Comparison of ENCODE assay signal across 7 mouse cellular contexts in genomic region chr2:173453569-173454405, GRCm38 (mm10).
DNase-seq lines count a peak whose midpoint lies in the region; ATAC-seq lines count a peak whose summit lies in the region.

No protein-coding gene starts in this region.

- DNase-seq in midbrain, embryonic 10.5 days (ENCODE audit: low spot score), result peak; percentile 44
- peak; percentile 42 for DNase-seq in adrenal gland, adult 2 months
- DNase-seq in forebrain, embryonic 10.5 days (ENCODE audit: extremely low spot score, low spot score), result peak; percentile 33
- peak; percentile 67 for DNase-seq in kidney, postnatal 10 days
- peak; percentile 72 for DNase-seq in thymus, postnatal 25 days

- no peaks in the 10 kb centered on the region for H3K27me3 ChIP-seq in midbrain, embryonic 10.5 days (ENCODE audit: low read depth, poor library complexity, severe bottlenecking)
- H3K27me3 ChIP-seq in midbrain, embryonic 13.5 days, result no peaks in the 10 kb centered on the region
- H3K27me3 ChIP-seq in forebrain, embryonic 10.5 days (ENCODE audit: poor library complexity, severe bottlenecking), result no peaks in the 10 kb centered on the region

- no peak overlapping the region for H3K4me2 ChIP-seq in midbrain, embryonic 13.5 days (replicated peaks)

- ATAC-seq in midbrain, embryonic 13.5 days, result no peak
- peak; percentile 68 for ATAC-seq in megakaryocyte progenitor cell, adult 5-6 weeks (replicated peaks; ENCODE audit: poor library complexity)

- no peaks in the 10 kb centered on the region for H3K36me3 ChIP-seq in midbrain, embryonic 10.5 days
- H3K36me3 ChIP-seq in midbrain, embryonic 13.5 days, result no peaks in the 10 kb centered on the region
- no peaks in the 10 kb centered on the region for H3K36me3 ChIP-seq in forebrain, embryonic 10.5 days (replicated peaks)

- no peak overlapping the region for H3K27ac ChIP-seq in midbrain, embryonic 10.5 days (replicated peaks)
- no peak overlapping the region for H3K27ac ChIP-seq in midbrain, embryonic 13.5 days
- H3K27ac ChIP-seq in forebrain, embryonic 10.5 days, result no peak overlapping the region

- H3K9me3 ChIP-seq in midbrain, embryonic 10.5 days (replicated peaks), result no peaks in the 10 kb centered on the region; the same call in 1 of the 2 replicates
- H3K9me3 ChIP-seq in midbrain, embryonic 13.5 days, result 0 out of 2 replicates have a peak, but pooled peaks cover 8% of the 10 kb centered on the region
- peaks cover 19% of the 10 kb centered on the region; the same call in 1 of the 2 replicates for H3K9me3 ChIP-seq in forebrain, embryonic 10.5 days

- H3K9ac ChIP-seq in midbrain, embryonic 13.5 days (replicated peaks), result no peak overlapping the region

- H3K4me1 ChIP-seq in midbrain, embryonic 10.5 days, result no peaks in the 10 kb centered on the region
- no peaks in the 10 kb centered on the region for H3K4me1 ChIP-seq in midbrain, embryonic 13.5 days (replicated peaks)
- no peaks in the 10 kb centered on the region for H3K4me1 ChIP-seq in forebrain, embryonic 10.5 days

- WGBS in midbrain, embryonic 10.5 days, result 68% methylated on average over 14 of the region's 14 CpGs
- WGBS in midbrain, embryonic 13.5 days, result 67% methylated on average over 14 of the region's 14 CpGs
- 73% methylated on average over 14 of the region's 14 CpGs for WGBS in forebrain, embryonic 10.5 days

- H3K4me3 ChIP-seq in midbrain, embryonic 10.5 days, result no peak overlapping the region
- H3K4me3 ChIP-seq in midbrain, embryonic 13.5 days (replicated peaks), result no peak overlapping the region
- no peak overlapping the region for H3K4me3 ChIP-seq in forebrain, embryonic 10.5 days
